Mouse (Mus musculus) thymus, adult 2 months (tissue): ENCODE measurements around the gene Tmprss4.
A peak's percentile ranks its signal among the peaks of the same experiment; 100 is the strongest.

Source experiments
- CTCF ChIP-seq: fragments of 200-500 bp; IDR thresholded peaks from 2 replicates; pipeline ENCODE4 v1.5.1; 2012; ENCODE audit warnings: mild to moderate bottlenecking, control low read depth, low read length, moderate library complexity, borderline replicate concordance; ENCODE audit not compliant: control insufficient read depth, poor library complexity, insufficient read depth; ENCODE audit errors: extremely low read depth
- POLR2A ChIP-seq: fragments of 200-500 bp; IDR thresholded peaks from 2 replicates; pipeline ENCODE4 v1.6.1; 2012; ENCODE audit warnings: mild to moderate bottlenecking, low read length, control low read depth, moderate library complexity; ENCODE audit not compliant: control insufficient read depth, poor library complexity, insufficient read depth; ENCODE audit errors: extremely low read depth

- TF ChIP-seq POLR2A = no peak
- 0 out of 2 replicates have a peak, but pooled peaks have one; percentile 27 for TF ChIP-seq CTCF
Measured at GRCm38 (mm10) chr9:45153361-45153760, 50.5 kb downstream of the Tmprss4 start.
